Mouse (Mus musculus): ENCODE measurements around the gene Adra2b. TPM values are rescaled to one million over a fixed set of nuclear protein-coding genes. Genes with fewer than 3 reads are reported as not detected.
A peak's percentile ranks its signal among the peaks of the same experiment; 100 is the strongest.

Adra2b gene
- polyA plus RNA-seq, 1 experiment: 0.25 TPM

GRCm38 (mm10) chr2:127338012-127338411, 25.0 kb upstream of the Adra2b start:
- no peak overlapping the region for H3K27ac ChIP-seq (ENCODE audit: insufficient read depth, low read length)
- no peaks in the 10 kb centered on the region for H3K4me1 ChIP-seq (ENCODE audit: control insufficient read depth, insufficient read depth, low read length)
- H3K4me3 ChIP-seq (ENCODE audit: insufficient read depth, low read length): no peak overlapping the region
- TF ChIP-seq POLR2A (IDR thresholded peaks at IDR 0.05; ENCODE audit: extremely low read depth, insufficient read depth, low read length) (no peak), CTCF (IDR thresholded peaks at IDR 0.05; ENCODE audit: extremely low read depth, insufficient read depth, low read length) (no peak)

GRCm38 (mm10) chr2:127338416-127338815, 24.6 kb upstream of the Adra2b start, which contains the start of gene Astl:
Gene Astl (plus strand): TSS chr2:127338639.
- Histone ChIP-seq H3K4me1 (ENCODE audit: control insufficient read depth, insufficient read depth, low read length) (no peaks in the 10 kb centered on the region), H3K4me3 (ENCODE audit: insufficient read depth, low read length) (no peak within 1 kb of the TSS), H3K27ac (ENCODE audit: insufficient read depth, low read length) (no peak within 1 kb of the TSS)
- TF ChIP-seq POLR2A (IDR thresholded peaks at IDR 0.05; ENCODE audit: extremely low read depth, insufficient read depth, low read length): no peak
- no peak for TF ChIP-seq CTCF (IDR thresholded peaks at IDR 0.05; ENCODE audit: extremely low read depth, insufficient read depth, low read length)

- no peaks in the 10 kb centered on the region for H3K4me1 ChIP-seq (ENCODE audit: control insufficient read depth, insufficient read depth, low read length)
- no peak for TF ChIP-seq POLR2A (IDR thresholded peaks at IDR 0.05; ENCODE audit: extremely low read depth, insufficient read depth, low read length)
- no peak for TF ChIP-seq CTCF (IDR thresholded peaks at IDR 0.05; ENCODE audit: extremely low read depth, insufficient read depth, low read length)
- no peak overlapping the region for H3K4me3 ChIP-seq (ENCODE audit: insufficient read depth, low read length)
These were observed 24.2 kb upstream of the Adra2b start for GRCm38 (mm10) chr2:127338833-127339232.

GRCm38 (mm10) chr2:127339262-127339661, 23.7 kb upstream of the Adra2b start:
- TF ChIP-seq CTCF (IDR thresholded peaks at IDR 0.05; ENCODE audit: extremely low read depth, insufficient read depth, low read length): no peak
- no peak for TF ChIP-seq POLR2A (IDR thresholded peaks at IDR 0.05; ENCODE audit: extremely low read depth, insufficient read depth, low read length)
- H3K4me1 ChIP-seq (ENCODE audit: control insufficient read depth, insufficient read depth, low read length): no peaks in the 10 kb centered on the region
- H3K4me3 ChIP-seq (ENCODE audit: insufficient read depth, low read length): no peak overlapping the region
- no peak overlapping the region for H3K27ac ChIP-seq (ENCODE audit: insufficient read depth, low read length)

More at GRCm38 (mm10) chr2:127338833-127339232, 24.2 kb upstream of the Adra2b start:
- H3K27ac ChIP-seq (ENCODE audit: insufficient read depth, low read length): no peak overlapping the region

GRCm38 (mm10) chr2:127341159-127341558, 21.8 kb upstream of the Adra2b start:
- Histone ChIP-seq H3K27ac (ENCODE audit: insufficient read depth, low read length) (no peak overlapping the region), H3K4me3 (ENCODE audit: insufficient read depth, low read length) (no peak overlapping the region), H3K4me1 (ENCODE audit: control insufficient read depth, insufficient read depth, low read length) (no peaks in the 10 kb centered on the region)
- TF ChIP-seq POLR2A (IDR thresholded peaks at IDR 0.05; ENCODE audit: extremely low read depth, insufficient read depth, low read length) (no peak), CTCF (IDR thresholded peaks at IDR 0.05; ENCODE audit: extremely low read depth, insufficient read depth, low read length) (peak; percentile 80)

GRCm38 (mm10) chr2:127346334-127346733, 16.7 kb upstream of the Adra2b start:
- no peak overlapping the region for H3K27ac ChIP-seq (ENCODE audit: insufficient read depth, low read length)
- TF ChIP-seq CTCF (IDR thresholded peaks at IDR 0.05; ENCODE audit: extremely low read depth, insufficient read depth, low read length) (0 out of 2 replicates have a peak, but pooled peaks have one; percentile 16), POLR2A (IDR thresholded peaks at IDR 0.05; ENCODE audit: extremely low read depth, insufficient read depth, low read length) (no peak)

GRCm38 (mm10) chr2:127347147-127347985, 15.6 kb upstream of the Adra2b start:
- H3K4me3 ChIP-seq (ENCODE audit: insufficient read depth, low read length): no peak overlapping the region
- no peak for TF ChIP-seq CTCF (IDR thresholded peaks at IDR 0.05; ENCODE audit: extremely low read depth, insufficient read depth, low read length)
- no peak for TF ChIP-seq POLR2A (IDR thresholded peaks at IDR 0.05; ENCODE audit: extremely low read depth, insufficient read depth, low read length)
- H3K4me1 ChIP-seq (ENCODE audit: control insufficient read depth, insufficient read depth, low read length): no peaks in the 10 kb centered on the region
- H3K27ac ChIP-seq (ENCODE audit: insufficient read depth, low read length): no peak overlapping the region

More at GRCm38 (mm10) chr2:127346334-127346733, 16.7 kb upstream of the Adra2b start:
- Histone ChIP-seq H3K4me3 (ENCODE audit: insufficient read depth, low read length) (no peak overlapping the region), H3K4me1 (ENCODE audit: control insufficient read depth, insufficient read depth, low read length) (no peaks in the 10 kb centered on the region)

- no peak overlapping the region for H3K27ac ChIP-seq (ENCODE audit: insufficient read depth, low read length)
- TF ChIP-seq POLR2A (IDR thresholded peaks at IDR 0.05; ENCODE audit: extremely low read depth, insufficient read depth, low read length) (no peak), CTCF (IDR thresholded peaks at IDR 0.05; ENCODE audit: extremely low read depth, insufficient read depth, low read length) (no peak)
- no peak overlapping the region for H3K4me3 ChIP-seq (ENCODE audit: insufficient read depth, low read length)
- H3K4me1 ChIP-seq (ENCODE audit: control insufficient read depth, insufficient read depth, low read length): no peaks in the 10 kb centered on the region
These were observed 9.1 kb upstream of the Adra2b start for GRCm38 (mm10) chr2:127353881-127354280.

GRCm38 (mm10) chr2:127363282-127363652, 259 bp downstream of the Adra2b start:
- Histone ChIP-seq H3K4me1 (ENCODE audit: control insufficient read depth, insufficient read depth, low read length) (no peaks in the 10 kb centered on the region), H3K4me3 (ENCODE audit: insufficient read depth, low read length) (no peak overlapping the region), H3K27ac (ENCODE audit: insufficient read depth, low read length) (no peak overlapping the region)
- TF ChIP-seq CTCF (IDR thresholded peaks at IDR 0.05; ENCODE audit: extremely low read depth, insufficient read depth, low read length) (no peak), POLR2A (IDR thresholded peaks at IDR 0.05; ENCODE audit: extremely low read depth, insufficient read depth, low read length) (no peak)

- Histone ChIP-seq H3K4me3 (ENCODE audit: insufficient read depth, low read length) (no peak overlapping the region), H3K27ac (ENCODE audit: insufficient read depth, low read length) (no peak overlapping the region), H3K4me1 (ENCODE audit: control insufficient read depth, insufficient read depth, low read length) (no peaks in the 10 kb centered on the region)
- TF ChIP-seq CTCF (IDR thresholded peaks at IDR 0.05; ENCODE audit: extremely low read depth, insufficient read depth, low read length) (no peak), POLR2A (IDR thresholded peaks at IDR 0.05; ENCODE audit: extremely low read depth, insufficient read depth, low read length) (no peak)
These were observed 688 bp downstream of the Adra2b start for GRCm38 (mm10) chr2:127363696-127364095.

All from cortical plate, adult 2 months (tissue).